Mouse (Mus musculus) heart, embryonic 14.5 days (tissue): ENCODE data around the gene Gm10647. TPM values are rescaled to one million over a fixed set of nuclear protein-coding genes. Genes with fewer than 3 reads are reported as not detected.
"Not testable (repeated sequence)": the region's sequence is repeated elsewhere in the genome, so short reads cannot be mapped to it uniquely, and the experiment has no call there.

Experiments
- ATAC-seq: fragments of 200-750 bp; cut with Nextera tagmentation; 2 replicates; pipeline ENCODE4 v1.8.0; 2017; ENCODE audit warnings: low read depth, moderate TSS enrichment; ENCODE audit not compliant: insufficient number of reproducible peaks, insufficient read depth, low FRiP score
- H3K27ac ChIP-seq, 2 experiments: fragments of 200-500 bp in 1 of 2; fragments of 300-500 bp in 1 of 2; sonication (generic) in 1 of 2; replicated peaks in 1 of 2; 2 replicates each; pipeline ENCODE4 v1.5.1; 2012 to 2014; ENCODE audit warnings: low read depth in 2 of 2, low read length in 2 of 2, control low read depth in 1 of 2, mild to moderate bottlenecking in 1 of 2, mixed read lengths in 1 of 2; ENCODE audit not compliant: control insufficient read depth in 1 of 2, insufficient read depth in 1 of 2
- H3K27me3 ChIP-seq: fragments of 300-500 bp; sonication (generic); 2 replicates; pipeline ENCODE4 v1.6.1; 2014; ENCODE audit warnings: mild to moderate bottlenecking, low read length, control low read depth; ENCODE audit not compliant: control insufficient read depth, insufficient read depth
- H3K36me3 ChIP-seq: fragments of 300-500 bp; sonication (generic); 2 replicates; pipeline ENCODE4 v1.6.1; 2014; ENCODE audit warnings: mild to moderate bottlenecking, control low read depth, low read length, mixed read lengths; ENCODE audit not compliant: control insufficient read depth, insufficient read depth
- H3K4me1 ChIP-seq, 2 experiments: fragments of 200-500 bp in 1 of 2; fragments of 300-500 bp in 1 of 2; sonication (generic) in 1 of 2; 2 replicates each; pipeline ENCODE4 v1.6.1; 2012 to 2014; ENCODE audit warnings: low read length in 2 of 2, control low read depth in 1 of 2, mixed read lengths in 1 of 2; ENCODE audit not compliant: control insufficient read depth in 2 of 2, insufficient read depth in 2 of 2
- H3K4me2 ChIP-seq: fragments of 300-500 bp; sonication (generic); 2 replicates; pipeline ENCODE4 v1.6.1; 2014; ENCODE audit warnings: mild to moderate bottlenecking, low read length
- H3K4me3 ChIP-seq, 2 experiments: fragments of 200-500 bp in 1 of 2; fragments of 300-500 bp in 1 of 2; sonication (generic) in 1 of 2; 2 replicates each; pipeline ENCODE4 v1.5.1; 2012 to 2014; ENCODE audit warnings: low read length in 2 of 2, mild to moderate bottlenecking in 2 of 2, control low read depth in 1 of 2, low read depth in 1 of 2, moderate library complexity in 1 of 2; ENCODE audit not compliant: control insufficient read depth in 1 of 2, insufficient read depth in 1 of 2
- H3K9ac ChIP-seq: fragments of 300-500 bp; sonication (generic); 2 replicates; pipeline ENCODE4 v1.6.1; 2014; ENCODE audit warnings: mild to moderate bottlenecking, low read length
- H3K9me3 ChIP-seq: fragments of 300-500 bp; sonication (generic); 2 replicates; pipeline ENCODE4 v1.6.1; 2016; ENCODE audit warnings: low read length, control low read depth; ENCODE audit not compliant: control insufficient read depth
- WGBS: fragments of 180-500 bp; shearing (Covaris S2); extraction: QIAGEN DNeasy Blood & Tissue Kit; methylation state at CpG from one replicate; pipeline ENCODE4 v1.1.7; 2014; 5-methylcytosine and 5-hydroxymethylcytosine counted together
- polyA plus RNA-seq: library from polyadenylated mRNA; unstranded; fragments of >200 nt; fragmentation: Nextera tagmentation; extraction: Ambion mirVana; gene quantifications from 2 replicates; pipeline ENCODE4 v1.2.1, GENCODE M21; 2014

Gm10647 gene
- polyA plus RNA-seq, result 0.46 and 0.57 TPM in 2 replicates

GRCm38 (mm10) chr9:66796739-66797138 is at the start of gene Gm10647:
Gene Gm10647, plus strand, starts transcription at chr9:66797039.
- no peak for ATAC-seq
- peak within 1 kb of the TSS; percentile 81 for H3K9ac ChIP-seq
- no peaks in the 10 kb centered on the region for H3K9me3 ChIP-seq
- peak within 1 kb of the TSS; percentile 62 to 94 for H3K27ac ChIP-seq
- H3K4me1 ChIP-seq, result peaks cover 3% of the 10 kb centered on the region in 2 experiments; a peak in 3 of 4 replicates
- H3K4me3 ChIP-seq, result peak within 1 kb of the TSS; percentile 61 to 77
- peak within 1 kb of the TSS; percentile 82 for H3K4me2 ChIP-seq
- H3K27me3 ChIP-seq, result no peaks in the 10 kb centered on the region
- 87% methylated on average over 5 of the region's 5 CpGs for WGBS
- no peaks in the 10 kb centered on the region for H3K36me3 ChIP-seq

GRCm38 (mm10) chr9:66748390-66748789 is 48.4 kb upstream of the Gm10647 start:
- no peaks in the 10 kb centered on the region for H3K36me3 ChIP-seq
- H3K27ac ChIP-seq, result no peak overlapping the region
- peak overlapping the region; percentile 49 for H3K4me2 ChIP-seq
- H3K9ac ChIP-seq, result peak overlapping the region; percentile 25
- no peaks in the 10 kb centered on the region for H3K9me3 ChIP-seq
- H3K27me3 ChIP-seq, result no peaks in the 10 kb centered on the region
- H3K4me1 ChIP-seq, result peaks cover 0 to 5% of the 10 kb centered on the region in 2 experiments; a peak in 2 of 4 replicates
- no peak for ATAC-seq
- WGBS, result 46% methylated on average over 15 of the region's 15 CpGs
- H3K4me3 ChIP-seq, result no peak overlapping the region

- Histone ChIP-seq H3K27me3 (no peaks in the 10 kb centered on the region), H3K9ac (no peak overlapping the region), H3K4me2 (no peak overlapping the region), H3K27ac (no peak overlapping the region), H3K4me3 (no peak overlapping the region), H3K4me1 (peaks cover 0 to 4% of the 10 kb centered on the region in 2 experiments; a peak in 2 of 4 replicates), H3K9me3 (no peaks in the 10 kb centered on the region), H3K36me3 (no peaks in the 10 kb centered on the region)
- 80% methylated on average over 6 of the region's 6 CpGs for WGBS
- ATAC-seq, result no peak
These were observed 44.0 kb upstream of the Gm10647 start for GRCm38 (mm10) chr9:66752849-66753248.

- Histone ChIP-seq H3K9ac (no peak overlapping the region), H3K27me3 (no peaks in the 10 kb centered on the region), H3K4me2 (no peak overlapping the region), H3K4me1 (no peaks in the 10 kb centered on the region), H3K27ac (no peak overlapping the region), H3K9me3 (no peaks in the 10 kb centered on the region), H3K36me3 (no peaks in the 10 kb centered on the region), H3K4me3 (no peak overlapping the region)
- ATAC-seq, result no peak
- 30% methylated on average over 1 of the region's 1 CpGs for WGBS
These were observed 35.8 kb upstream of the Gm10647 start for GRCm38 (mm10) chr9:66760991-66761390.

GRCm38 (mm10) chr9:66768721-66769120 is 28.1 kb upstream of the Gm10647 start:
- Histone ChIP-seq H3K4me1 (no peaks in the 10 kb centered on the region), H3K27me3 (no peaks in the 10 kb centered on the region), H3K4me2 (no peak overlapping the region), H3K9ac (no peak overlapping the region), H3K4me3 (no peak overlapping the region), H3K36me3 (no peaks in the 10 kb centered on the region), H3K27ac (no peak overlapping the region), H3K9me3 (no peaks in the 10 kb centered on the region)
- WGBS, result 73% methylated on average over 1 of the region's 1 CpGs
- no peak for ATAC-seq

- Histone ChIP-seq H3K9me3 (no peaks in the 10 kb centered on the region), H3K27ac (no peak overlapping the region), H3K4me3 (no peak overlapping the region), H3K9ac (no peak overlapping the region), H3K36me3 (no peaks in the 10 kb centered on the region), H3K27me3 (no peaks in the 10 kb centered on the region), H3K4me2 (no peak overlapping the region), H3K4me1 (no peaks in the 10 kb centered on the region)
- no peak for ATAC-seq
- 66% methylated on average over 3 of the region's 3 CpGs for WGBS
These were observed 27.6 kb upstream of the Gm10647 start for GRCm38 (mm10) chr9:66769275-66769674.

GRCm38 (mm10) chr9:66770701-66771100 is 26.1 kb upstream of the Gm10647 start:
- Histone ChIP-seq H3K27me3 (no peaks in the 10 kb centered on the region), H3K9ac (no peak overlapping the region), H3K4me3 (no peak overlapping the region), H3K36me3 (no peaks in the 10 kb centered on the region), H3K9me3 (no peaks in the 10 kb centered on the region), H3K4me1 (no peaks in the 10 kb centered on the region), H3K4me2 (no peak overlapping the region), H3K27ac (no peak overlapping the region)
- no peak for ATAC-seq

GRCm38 (mm10) chr9:66784552-66784951 is 12.3 kb upstream of the Gm10647 start:
- WGBS, result no CpG with 5 or more reads among the region's 3 CpGs
- H3K4me2 ChIP-seq, H3K9ac ChIP-seq, H3K4me1 ChIP-seq, H3K4me3 ChIP-seq, ATAC-seq, H3K27me3 ChIP-seq, H3K36me3 ChIP-seq, H3K9me3 ChIP-seq, H3K27ac ChIP-seq: not testable (repeated sequence)
